Mouse (Mus musculus) layer of hippocampus, postnatal 36 days (tissue): ENCODE data around the gene Coro6. TPM values are rescaled to one million over a fixed set of nuclear protein-coding genes. Genes with fewer than 3 reads are reported as not detected.
A peak's percentile ranks its signal among the peaks of the same experiment; 100 is the strongest.

ENCODE experiments used
- DNase-seq, 2 experiments: peaks; one replicate each; pipeline ENCODE4 v3.0.0; 2022
- total RNA-seq, 2 experiments: library from RNA; stranded (reverse); gene quantifications; 2 replicates each; pipeline ENCODE4 v1.2.3; 2021

Gene Coro6
- total RNA-seq, 2 experiments from 2014 or later: 12.5 to 15.9 TPM

GRCm38 (mm10) chr11:77494344-77494676, 32.1 kb downstream of the Coro6 start:
- no peak for DNase-seq

GRCm38 (mm10) chr11:77494782-77495181, 32.6 kb downstream of the Coro6 start:
- DNase-seq: no peak

GRCm38 (mm10) chr11:77495507-77495906, 33.3 kb downstream of the Coro6 start:
- DNase-seq: no peak

GRCm38 (mm10) chr11:77497341-77497756, 35.1 kb downstream of the Coro6 start:
- no peak for DNase-seq

- DNase-seq: no peak
Observed at GRCm38 (mm10) chr11:77497851-77498250, 35.6 kb downstream of the Coro6 start.

GRCm38 (mm10) chr11:77498261-77499139, 36.3 kb downstream of the Coro6 start:
- no peak for DNase-seq

GRCm38 (mm10) chr11:77499354-77499753, 37.1 kb downstream of the Coro6 start:
- no peak for DNase-seq

GRCm38 (mm10) chr11:77500361-77501325, 38.4 kb downstream of the Coro6 start:
- DNase-seq: no peak

- peak in 1 of 2 experiments; percentile 70 for DNase-seq
Observed at GRCm38 (mm10) chr11:77501392-77501791, 39.2 kb downstream of the Coro6 start.

- DNase-seq: no peak
Observed at GRCm38 (mm10) chr11:77501971-77502370, 39.8 kb downstream of the Coro6 start.

- DNase-seq: no peak
Observed at GRCm38 (mm10) chr11:77502481-77502880, 40.3 kb downstream of the Coro6 start.

- no peak for DNase-seq
Observed at GRCm38 (mm10) chr11:77503511-77503910, 41.3 kb downstream of the Coro6 start.

- no peak for DNase-seq
Observed at GRCm38 (mm10) chr11:77504377-77504776, 42.2 kb downstream of the Coro6 start.

GRCm38 (mm10) chr11:77505291-77505980, 43.2 kb downstream of the Coro6 start:
- DNase-seq: no peak

GRCm38 (mm10) chr11:77506273-77506672, 44.1 kb downstream of the Coro6 start:
- DNase-seq: no peak

GRCm38 (mm10) chr11:77506941-77507340, 44.7 kb downstream of the Coro6 start:
- no peak for DNase-seq

- no peak for DNase-seq
Observed at GRCm38 (mm10) chr11:77507426-77507825, 45.2 kb downstream of the Coro6 start.

- peak; percentile 81 to 85 for DNase-seq
Observed at GRCm38 (mm10) chr11:77508068-77509021, 46.1 kb downstream of the Coro6 start.

GRCm38 (mm10) chr11:77511336-77511735, 49.1 kb downstream of the Coro6 start:
- no peak for DNase-seq

GRCm38 (mm10) chr11:77512891-77513810, 50.9 kb downstream of the Coro6 start:
- DNase-seq: peak in 1 of 2 experiments; percentile 74
